Mouse (Mus musculus): ENCODE measurements around the gene Gm8251. TPM values are rescaled to one million over a fixed set of nuclear protein-coding genes. Genes with fewer than 3 reads are reported as not detected.
"Not testable (repeated sequence)": the region's sequence is repeated elsewhere in the genome, so short reads cannot be mapped to it uniquely, and the experiment has no call there.

The Gm8251 gene
- total RNA-seq (2021), result not detected
- long read RNA-seq, experiment 1, result 0 reads
- long read RNA-seq, experiment 2, result 0 reads

GRCm38 (mm10) chr1:44061836-44062235 is at the start of gene Gm8251:
TSS of gene Gm8251 (minus strand) at chr1:44061936.
- DNase-seq, result no peak
- intact Hi-C loops (cut with DNase I; ENCODE audit: low total_unique reads), result loop anchor here (5.0 to 10.0 kb wide), 2 partner anchors 160 to 307 kb away; no protein-coding TSS in a partner anchor

- intact Hi-C loops (cut with DNase I; ENCODE audit: low total_unique reads), result no loop called here
- no peak for DNase-seq
Measured at GRCm38 (mm10) chr1:44102939-44103338, 41.2 kb upstream of the Gm8251 start.

GRCm38 (mm10) chr1:44102259-44102717 is 40.6 kb upstream of the Gm8251 start, which contains the start of gene Tex30:
TSS of gene Tex30 (minus strand) at chr1:44102441.
- peak; percentile 94 for DNase-seq
- intact Hi-C loops (cut with DNase I; ENCODE audit: low total_unique reads), result no loop called here

GRCm38 (mm10) chr1:44101448-44102225 is 39.9 kb upstream of the Gm8251 start:
- intact Hi-C loops (cut with DNase I; ENCODE audit: low total_unique reads), result no loop called here
- DNase-seq, result no peak

GRCm38 (mm10) chr1:44064625-44065024 is 2.9 kb upstream of the Gm8251 start:
- peak; percentile 23 for DNase-seq
- intact Hi-C loops (cut with DNase I; ENCODE audit: low total_unique reads), result loop anchor here (5.0 to 10.0 kb wide), 2 partner anchors 162 to 310 kb away; no protein-coding TSS in a partner anchor

GRCm38 (mm10) chr1:44063439-44063838 is 1.7 kb upstream of the Gm8251 start:
- intact Hi-C loops (cut with DNase I; ENCODE audit: low total_unique reads), result loop anchor here (5.0 to 10.0 kb wide), 2 partner anchors 161 to 309 kb away; no protein-coding TSS in a partner anchor
- no peak for DNase-seq

- no peak for DNase-seq
- intact Hi-C loops (cut with DNase I; ENCODE audit: low total_unique reads), result no loop called here
Measured at GRCm38 (mm10) chr1:44057805-44058204, 3.9 kb downstream of the Gm8251 start.

- no peak for DNase-seq
- intact Hi-C loops (cut with DNase I; ENCODE audit: low total_unique reads), result loop anchor here (5.0 kb wide), 1 partner anchor 149 kb away; no protein-coding TSS in a partner anchor
Measured at GRCm38 (mm10) chr1:44046556-44046955, 15.2 kb downstream of the Gm8251 start.

- DNase-seq, result not testable (repeated sequence)
- intact Hi-C loops (cut with DNase I; ENCODE audit: low total_unique reads), result loop anchor here (5.0 kb wide), 1 partner anchor 148 kb away; no protein-coding TSS in a partner anchor
Measured at GRCm38 (mm10) chr1:44045689-44046088, 16.0 kb downstream of the Gm8251 start.

- intact Hi-C loops (cut with DNase I; ENCODE audit: low total_unique reads), result no loop called here
- DNase-seq, result no peak
Measured at GRCm38 (mm10) chr1:44042555-44042915, 19.2 kb downstream of the Gm8251 start.

- intact Hi-C loops (cut with DNase I; ENCODE audit: low total_unique reads), result no loop called here
- DNase-seq, result peak; percentile 50
Measured at GRCm38 (mm10) chr1:44041797-44042554, 19.8 kb downstream of the Gm8251 start.

- intact Hi-C loops (cut with DNase I; ENCODE audit: low total_unique reads), result no loop called here
- no peak for DNase-seq
Measured at GRCm38 (mm10) chr1:44032948-44033347, 28.8 kb downstream of the Gm8251 start.

GRCm38 (mm10) chr1:44032213-44032612 is 29.5 kb downstream of the Gm8251 start:
- no peak for DNase-seq
- intact Hi-C loops (cut with DNase I; ENCODE audit: low total_unique reads), result no loop called here

GRCm38 (mm10) chr1:44027651-44028050 is 34.1 kb downstream of the Gm8251 start:
- peak; percentile 23 for DNase-seq
- intact Hi-C loops (cut with DNase I; ENCODE audit: low total_unique reads), result no loop called here

- peak; percentile 20 for DNase-seq
- intact Hi-C loops (cut with DNase I; ENCODE audit: low total_unique reads), result no loop called here
Measured at GRCm38 (mm10) chr1:44022656-44023055, 39.1 kb downstream of the Gm8251 start.

- no peak for DNase-seq
- intact Hi-C loops (cut with DNase I; ENCODE audit: low total_unique reads), result no loop called here
Measured at GRCm38 (mm10) chr1:44019934-44020333, 41.8 kb downstream of the Gm8251 start, which contains the start of gene Mettl21c. TSS of gene Mettl21c (minus strand) at chr1:44020034.

- intact Hi-C loops (cut with DNase I; ENCODE audit: low total_unique reads), result no loop called here
- DNase-seq, result no peak
Measured at GRCm38 (mm10) chr1:44015556-44015955, 46.2 kb downstream of the Gm8251 start.
